Mouse (Mus musculus): ENCODE results near the gene Tbc1d1.
A peak's percentile ranks its signal among the peaks of the same experiment; 100 is the strongest.

The Tbc1d1 gene

GRCm38 (mm10) chr5:64238894-64239652, 83.0 kb downstream of the Tbc1d1 start:
- no peak for DNase-seq (ENCODE audit: low spot score)

GRCm38 (mm10) chr5:64240941-64241682, 85.0 kb downstream of the Tbc1d1 start:
- DNase-seq (ENCODE audit: low spot score) = no peak

GRCm38 (mm10) chr5:64241867-64242266, 85.8 kb downstream of the Tbc1d1 start:
- DNase-seq (ENCODE audit: low spot score) = no peak

GRCm38 (mm10) chr5:64242795-64243455, 86.8 kb downstream of the Tbc1d1 start:
- DNase-seq (ENCODE audit: low spot score) = no peak

GRCm38 (mm10) chr5:64243666-64244065, 87.6 kb downstream of the Tbc1d1 start:
- DNase-seq (ENCODE audit: low spot score) = no peak

GRCm38 (mm10) chr5:64244283-64244682, 88.2 kb downstream of the Tbc1d1 start:
- no peak for DNase-seq (ENCODE audit: low spot score)

- no peak for DNase-seq (ENCODE audit: low spot score)
These were observed 88.6 kb downstream of the Tbc1d1 start for GRCm38 (mm10) chr5:64244745-64245144.

GRCm38 (mm10) chr5:64251435-64251834, 95.3 kb downstream of the Tbc1d1 start:
- no peak for DNase-seq (ENCODE audit: low spot score)

GRCm38 (mm10) chr5:64254278-64254677, 98.2 kb downstream of the Tbc1d1 start:
- no peak for DNase-seq (ENCODE audit: low spot score)

GRCm38 (mm10) chr5:64254988-64255387, 98.9 kb downstream of the Tbc1d1 start:
- no peak for DNase-seq (ENCODE audit: low spot score)

GRCm38 (mm10) chr5:64263348-64263747, 107.2 kb downstream of the Tbc1d1 start:
- no peak for DNase-seq (ENCODE audit: low spot score)

GRCm38 (mm10) chr5:64263898-64264478, 107.9 kb downstream of the Tbc1d1 start:
- DNase-seq (ENCODE audit: low spot score) = no peak

- DNase-seq (ENCODE audit: low spot score) = peak; percentile 13
These were observed 109.0 kb downstream of the Tbc1d1 start for GRCm38 (mm10) chr5:64265145-64265544.

- DNase-seq (ENCODE audit: low spot score) = no peak
These were observed 109.8 kb downstream of the Tbc1d1 start for GRCm38 (mm10) chr5:64265906-64266305.

- no peak for DNase-seq (ENCODE audit: low spot score)
These were observed 110.4 kb downstream of the Tbc1d1 start for GRCm38 (mm10) chr5:64266534-64266933.

GRCm38 (mm10) chr5:64267279-64267678, 111.2 kb downstream of the Tbc1d1 start:
- no peak for DNase-seq (ENCODE audit: low spot score)

GRCm38 (mm10) chr5:64269669-64270068, 113.6 kb downstream of the Tbc1d1 start:
- DNase-seq (ENCODE audit: low spot score) = no peak

GRCm38 (mm10) chr5:64273517-64273916, 117.4 kb downstream of the Tbc1d1 start:
- DNase-seq (ENCODE audit: low spot score) = no peak

- DNase-seq (ENCODE audit: low spot score) = no peak
These were observed 118.2 kb downstream of the Tbc1d1 start for GRCm38 (mm10) chr5:64274296-64274695.

- peak; percentile 25 for DNase-seq (ENCODE audit: low spot score)
These were observed 118.8 kb downstream of the Tbc1d1 start for GRCm38 (mm10) chr5:64274738-64275451.

- no peak for DNase-seq (ENCODE audit: low spot score)
These were observed 121.6 kb downstream of the Tbc1d1 start for GRCm38 (mm10) chr5:64277646-64278191.
